ENCODE assay signal across 23 mouse cellular contexts in the genomic region with DNA sequence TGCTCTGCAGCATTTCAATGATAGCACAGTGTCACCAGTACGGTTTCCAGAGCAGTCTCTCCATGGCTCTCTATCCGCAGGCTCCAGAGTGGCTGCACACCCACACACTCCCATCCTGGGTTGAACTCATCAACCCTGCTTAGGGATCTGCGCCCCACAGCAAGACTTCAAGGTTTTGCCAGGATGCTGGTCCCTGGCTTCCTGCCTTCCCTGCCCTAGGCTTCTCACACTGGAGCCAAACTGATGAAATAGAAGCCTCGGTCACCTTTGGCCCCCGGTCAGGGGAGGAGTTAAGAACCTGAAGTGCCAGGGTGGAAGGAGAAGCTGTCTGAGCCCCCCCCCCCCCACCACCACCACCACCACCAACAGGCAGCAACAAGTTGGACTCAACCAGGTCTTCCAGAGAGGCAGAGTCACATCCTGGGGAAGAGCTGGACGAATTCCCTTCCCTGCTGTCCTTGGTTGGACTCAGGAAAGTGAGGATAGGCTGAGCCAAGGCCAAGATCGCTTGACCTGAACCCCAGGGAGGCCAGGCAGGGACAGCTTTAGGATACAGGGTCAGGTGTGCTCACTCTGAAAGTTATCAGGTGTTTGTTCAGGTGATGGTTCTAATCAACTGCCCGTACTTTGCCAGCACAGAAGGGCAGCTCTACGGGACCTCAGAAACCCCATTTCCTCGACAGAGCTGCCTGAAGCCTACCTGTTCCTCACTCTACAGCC. TPM values are rescaled to one million over a fixed set of nuclear protein-coding genes. Genes with fewer than 3 reads are reported as not detected.
DNase-seq lines count a peak whose midpoint lies in the region; ATAC-seq and TF ChIP-seq lines count a peak whose summit lies in the region.
"Had no signal": no experiment of that assay in that cellular context is flagged by ENCODE, and none has a peak within 500 bp of the region (broad histone marks: within the 10 kb centered on the region; RNA-seq: fewer than 3 reads in every experiment).

No protein-coding gene starts in this region.

- H3K27me3 ChIP-seq in kidney, embryonic 14.5 days (ENCODE audit: control insufficient read depth, insufficient read depth, low read length) = peaks cover 8% of the 10 kb centered on the region
- peaks cover 10% of the 10 kb centered on the region; the same call in 1 of the 2 replicates for H3K27me3 ChIP-seq in liver, postnatal 0 days (ENCODE audit: insufficient read depth, low read length)

- no peak overlapping the region for H3K4me2 ChIP-seq in kidney, embryonic 14.5 days (replicated peaks; ENCODE audit: low read depth, low read length)
- peak overlapping the region; percentile 51 for H3K4me2 ChIP-seq in liver, postnatal 0 days (ENCODE audit: low read depth, low read length)
- H3K4me2 ChIP-seq: embryonic facial prominence, embryonic 15.5 days; heart, embryonic 12.5 days had no signal

- TF ChIP-seq EP300 in liver, postnatal 0 days (IDR thresholded peaks at IDR 0.05; ENCODE audit: low read depth) = no peak

- no peak for ATAC-seq in kidney, embryonic 14.5 days (ENCODE audit: low FRiP score, low TSS enrichment)
- no peak for ATAC-seq in liver, postnatal 0 days
- ATAC-seq: forebrain, embryonic 14.5 days had no signal

- no peak overlapping the region for H3K9ac ChIP-seq in kidney, embryonic 14.5 days (ENCODE audit: low read depth, low read length)
- H3K9ac ChIP-seq in liver, postnatal 0 days (replicated peaks) = no peak overlapping the region; the same call in 1 of the 2 replicates
- H3K9ac ChIP-seq: embryonic facial prominence, embryonic 15.5 days; heart, embryonic 12.5 days had no signal

- 0 out of 2 replicates have a peak, but pooled peaks cover 2% of the 10 kb centered on the region for H3K9me3 ChIP-seq in kidney, embryonic 14.5 days (ENCODE audit: control insufficient read depth, low read length)
- 0 out of 2 replicates have a peak, but pooled peaks cover 4% of the 10 kb centered on the region for H3K9me3 ChIP-seq in liver, postnatal 0 days (ENCODE audit: low read length)
- H3K9me3 ChIP-seq: embryonic facial prominence, embryonic 15.5 days; heart, embryonic 12.5 days had no signal

- H3K4me3 ChIP-seq in kidney, embryonic 14.5 days (ENCODE audit: low read length) = no peak overlapping the region
- H3K4me3 ChIP-seq in liver, postnatal 0 days (ENCODE audit: low read depth, low read length) = no peak overlapping the region
- H3K4me3 ChIP-seq: embryonic facial prominence, embryonic 15.5 days; erythroblast, embryonic 14.5 days; forebrain, embryonic 10.5 days; gastrocnemius, adult 2 months; heart, embryonic 12.5 days had no signal

- WGBS in kidney, embryonic 14.5 days = 79% methylated on average over 10 of the region's 10 CpGs
- WGBS in liver, postnatal 0 days (ENCODE audit: insufficient replicate concordance) = 62% methylated on average over 10 of the region's 10 CpGs

- no peak overlapping the region for H3K27ac ChIP-seq in kidney, embryonic 14.5 days (ENCODE audit: low read depth, low read length)
- H3K27ac ChIP-seq in liver, postnatal 0 days (ENCODE audit: low read depth) = no peak overlapping the region
- H3K27ac ChIP-seq: embryonic facial prominence, embryonic 15.5 days; forebrain, embryonic 10.5 days; gastrocnemius, adult 2 months had no signal

- H3K36me3 ChIP-seq in kidney, embryonic 14.5 days (ENCODE audit: control insufficient read depth, insufficient read depth, low read length) = no peaks in the 10 kb centered on the region
- H3K36me3 ChIP-seq in liver, postnatal 0 days (replicated peaks; ENCODE audit: insufficient read depth, low read length) = peaks cover 3% of the 10 kb centered on the region; the same call in 1 of the 2 replicates
- H3K36me3 ChIP-seq: embryonic facial prominence, embryonic 15.5 days; forebrain, embryonic 10.5 days; heart, embryonic 12.5 days had no signal

- H3K4me1 ChIP-seq in kidney, embryonic 14.5 days (ENCODE audit: control insufficient read depth, insufficient read depth, low read length) = no peaks in the 10 kb centered on the region
- H3K4me1 ChIP-seq in liver, postnatal 0 days (ENCODE audit: insufficient read depth) = peaks cover 8% of the 10 kb centered on the region

- peak; percentile 48 for DNase-seq in kidney, adult 9 months
- DNase-seq in liver, postnatal 0 days = no peak
- DNase-seq in liver = no peak
- DNase-seq in brain, adult 2 months (ENCODE audit: low read depth, low spot score) = peak; percentile 10
- DNase-seq in layer of hippocampus, adult 8-10 months (ENCODE audit: low spot score in 2 of 2) = no peak
- DNase-seq: adrenal gland, adult 8-10 months; adrenal gland, postnatal 36 days; cerebellum, adult 11 months; cerebellum, adult 8-10 months; embryo, embryonic 11 days; gastrocnemius, adult 2 months; gastrocnemius, postnatal 25 days had no signal

- TF ChIP-seq CTCF in liver, postnatal 0 days (IDR thresholded peaks at IDR 0.05; ENCODE audit: low read depth) = no peak

RNA-seq across cellular contexts. Expression of gene Cbs, which starts 5.8 kb away (rescaled TPM):
- 2.1 and 2.7 TPM in 2 replicates for polyA plus RNA-seq in kidney, embryonic 14.5 days (2014; fragmentation: Nextera tagmentation; extraction: Ambion mirVana)
- 63.7 and 70.1 TPM in 2 replicates for polyA plus RNA-seq in liver, postnatal 0 days (2015; fragmentation: Nextera tagmentation; extraction: Ambion mirVana)
- total RNA-seq in layer of hippocampus, adult 8-10 months (2022) = 10 to 100 TPM; 39.6 to 74.8 (median 49.2) TPM

RNA-seq across cellular contexts. Expression of gene U2af1, which starts 27.5 kb away (rescaled TPM):
- 195 and 380 TPM in 2 replicates for polyA plus RNA-seq in kidney, embryonic 14.5 days (2014; fragmentation: Nextera tagmentation; extraction: Ambion mirVana)
- 118 and 124 TPM in 2 replicates for polyA plus RNA-seq in liver, postnatal 0 days (2015; fragmentation: Nextera tagmentation; extraction: Ambion mirVana)
- total RNA-seq in layer of hippocampus, adult 8-10 months (2022) = 100 to 1,000 TPM; 115 to 134 (median 125) TPM

RNA-seq across cellular contexts. Expression of gene Cryaa, which starts 46.4 kb away (rescaled TPM):
- not detected in 2 replicates for polyA plus RNA-seq in kidney, embryonic 14.5 days (2014; fragmentation: Nextera tagmentation; extraction: Ambion mirVana)
- not detected in 2 replicates for polyA plus RNA-seq in liver, postnatal 0 days (2015; fragmentation: Nextera tagmentation; extraction: Ambion mirVana)
- total RNA-seq in layer of hippocampus, adult 8-10 months (2022) = under 1 TPM in 1 of 4 experiments, not detected in 3; 0.52 TPM
- total RNA-seq: adrenal gland, adult 8-10 months; adrenal gland, postnatal 36 days; common myeloid progenitor, adult 5-6 weeks; gastrocnemius, adult 2 months; gastrocnemius, postnatal 25 days; granulocyte monocyte progenitor cell, adult 5-6 weeks; heart, adult 8-10 months; heart, postnatal 25 days had no signal
- polyA plus RNA-seq: erythroblast, embryonic 14.5 days; forebrain, embryonic 10.5 days; heart, embryonic 12.5 days; hindbrain, embryonic 11.5 days had no signal

Comparison
In these comparisons a context has a peak if more than half of its experiments do, and no peak if none do; other contexts are left out.
1. DNase-seq: peak in kidney, adult 9 months (single experiment) and brain, adult 2 months (single experiment); none in liver, postnatal 0 days (single experiment), liver (single experiment) and layer of hippocampus, adult 8-10 months (0 of 2).
2. RNA of gene Cbs, which starts 5.8 kb away (polyA plus RNA-seq): 63.7 to 70.1 TPM in liver, postnatal 0 days; 2.1 to 2.7 TPM in kidney, embryonic 14.5 days; every median in the first group is over 10 times any median in the second.